Mouse (Mus musculus) lung, postnatal 36 days (tissue): ENCODE data around the gene Hsd17b10.
A peak's percentile ranks its signal among the peaks of the same experiment; 100 is the strongest.

Experiments used
- DNase-seq: peaks from one replicate; pipeline ENCODE4 v3.0.0; 2022; ENCODE audit warnings: mixed read lengths

The Hsd17b10 gene

GRCm38 (mm10) chrX:152001737-152002710 is at the start of gene Hsd17b10:
TSS of gene Hsd17b10 (plus strand) at chrX:152001845.
- DNase-seq, result peak; percentile 91

DNA sequence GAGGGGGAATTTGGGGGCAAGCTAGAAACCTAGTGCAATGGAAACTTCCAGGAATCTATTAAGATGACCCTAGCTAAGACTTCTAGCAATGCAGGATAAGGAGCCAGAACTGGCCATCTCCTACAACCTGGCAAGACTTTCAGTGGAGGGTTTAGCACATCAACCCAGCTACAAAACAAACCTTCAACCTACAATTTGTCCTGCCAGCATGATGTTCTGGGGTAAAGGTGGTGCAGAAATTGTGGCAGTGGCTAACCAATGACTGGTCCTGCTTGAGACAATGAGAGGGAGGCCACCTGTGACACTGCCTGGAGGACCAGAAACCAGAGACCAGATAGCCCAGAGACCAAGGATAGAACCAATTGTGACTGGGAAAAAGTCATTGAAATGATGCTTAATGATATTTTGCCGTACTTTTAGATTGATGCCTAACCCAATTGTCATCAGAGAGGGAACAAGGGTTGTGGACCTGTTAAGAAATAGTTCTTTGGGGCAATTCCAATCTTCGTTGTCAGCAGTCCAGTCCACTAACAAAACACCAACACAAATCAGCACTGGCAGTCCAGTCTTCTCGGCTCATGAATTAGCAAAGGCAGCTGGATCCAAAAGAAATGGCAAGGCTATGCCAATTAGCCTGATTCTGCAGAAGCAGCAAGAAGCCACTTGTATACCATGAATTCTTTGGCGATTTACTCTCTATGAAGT is 2.5 kb upstream of the Hsd17b10 start:
- no peak for DNase-seq

DNA sequence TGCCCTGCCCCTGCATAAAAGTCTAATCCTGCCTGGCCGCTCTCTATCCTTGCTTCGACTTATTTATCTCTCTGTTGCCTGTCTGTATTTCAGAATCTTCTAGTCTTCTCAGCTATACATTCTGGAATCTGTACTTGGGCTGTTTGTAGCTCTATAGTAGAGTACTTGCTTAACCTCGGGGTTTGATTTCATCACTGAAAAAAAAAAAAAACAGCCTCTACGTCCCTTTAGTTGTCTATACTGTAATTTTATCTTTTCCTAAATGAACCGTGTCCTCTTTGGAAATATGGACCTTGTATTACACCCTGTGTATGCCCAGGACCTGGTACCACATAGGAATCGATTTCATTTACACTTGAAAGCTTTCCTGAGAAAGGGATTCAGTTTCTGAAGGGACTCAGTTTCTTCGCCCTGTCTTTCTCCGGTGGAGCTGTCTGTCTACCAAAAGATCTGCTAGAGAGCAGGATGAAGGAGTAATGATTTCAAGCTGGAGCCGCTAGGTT is 412 bp upstream of the Hsd17b10 start:
- peak; percentile 8 for DNase-seq

- DNase-seq, result no peak
Observed at GRCm38 (mm10) chrX:152002865-152003264, 1.2 kb downstream of the Hsd17b10 start.

- DNase-seq, result no peak
Observed at GRCm38 (mm10) chrX:152007863-152008262, 6.2 kb downstream of the Hsd17b10 start.

DNA sequence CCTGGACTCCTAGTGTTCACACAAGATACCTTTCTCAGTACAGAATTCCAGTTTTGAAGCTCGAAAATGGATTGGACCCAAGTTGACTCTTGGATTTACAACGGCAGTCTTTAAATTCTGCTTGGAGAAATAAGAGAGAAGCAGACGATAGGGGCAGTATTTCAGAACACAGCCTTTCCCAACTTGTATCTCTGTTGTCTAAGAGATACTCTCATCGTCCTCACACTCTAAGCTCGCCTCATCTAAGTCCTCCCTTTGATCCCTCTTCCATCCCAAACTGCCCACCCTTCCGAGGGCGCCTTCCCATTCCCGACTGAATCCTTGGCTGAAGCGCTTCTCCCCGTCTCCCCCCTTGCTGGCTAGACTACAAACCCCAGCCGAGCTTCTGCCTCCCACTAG is 14.1 kb downstream of the Hsd17b10 start:
- peak; percentile 2 for DNase-seq

GRCm38 (mm10) chrX:152016151-152017145 is 14.8 kb downstream of the Hsd17b10 start, which contains the start of the genes Ribc1 and Smc1a:
TSS of gene Ribc1 (minus strand) at chrX:152016295.
TSS of gene Smc1a (plus strand) at chrX:152016428.
- peak; percentile 96 for DNase-seq

DNA sequence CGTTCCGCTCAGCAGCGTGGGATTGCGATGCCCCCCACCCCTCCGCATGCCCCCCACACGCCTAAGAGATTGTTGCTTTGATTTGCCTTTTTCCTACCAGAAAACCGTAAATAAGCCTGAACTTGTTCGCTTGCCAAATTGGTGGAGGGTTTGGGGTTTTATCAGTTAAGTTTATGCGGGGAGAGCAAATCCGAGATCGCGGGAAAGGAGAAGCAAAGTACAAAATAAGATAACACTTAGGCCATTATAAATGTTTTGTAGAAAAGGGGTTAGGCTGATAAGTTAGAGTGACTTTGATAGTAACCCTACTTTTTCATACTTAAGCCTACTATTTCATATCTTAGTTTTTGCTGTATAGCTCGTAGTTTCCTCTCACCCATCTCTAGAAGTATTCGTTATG is 15.5 kb downstream of the Hsd17b10 start:
- DNase-seq, result no peak

DNA sequence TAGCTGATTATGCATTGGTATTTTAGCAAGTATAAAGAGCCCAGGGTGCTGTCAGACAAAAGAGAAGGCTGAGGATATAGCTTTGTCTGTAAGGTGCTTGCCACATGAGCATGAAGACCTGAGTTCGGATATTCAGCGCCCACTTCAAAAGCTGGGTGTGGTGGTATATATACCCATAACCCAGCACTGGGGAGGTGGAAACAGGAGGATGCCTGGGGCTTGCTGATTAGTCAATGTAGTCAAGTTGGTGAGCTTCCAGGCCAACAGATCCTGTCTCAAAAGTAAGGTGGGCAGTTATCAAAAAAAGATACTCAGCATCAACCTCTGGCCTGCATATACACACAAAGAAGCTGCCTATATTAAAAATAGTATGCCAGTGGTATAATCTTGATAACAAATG is 17.6 kb downstream of the Hsd17b10 start:
- DNase-seq, result no peak

DNA sequence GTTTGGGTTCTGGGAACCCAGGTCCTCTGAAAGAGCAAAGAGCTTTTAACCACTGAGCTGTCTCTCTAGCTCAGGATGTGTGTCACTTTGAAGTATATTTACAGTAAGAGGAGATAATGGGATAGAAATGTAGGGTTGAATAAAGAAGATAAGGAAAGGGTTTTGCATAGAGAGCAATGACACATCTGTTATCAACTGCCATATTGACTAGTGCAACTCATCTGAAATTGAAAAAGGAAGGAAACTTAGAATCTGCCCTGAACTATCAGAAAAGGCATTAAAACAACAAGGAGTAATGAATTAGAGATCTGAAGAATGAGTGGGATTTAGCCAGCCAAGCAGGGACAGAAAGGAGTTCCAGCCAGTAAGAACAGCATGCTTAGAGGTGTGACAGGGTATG is 38.2 kb downstream of the Hsd17b10 start:
- no peak for DNase-seq

GRCm38 (mm10) chrX:152047230-152047629 is 45.6 kb downstream of the Hsd17b10 start:
- DNase-seq, result no peak

- DNase-seq, result no peak
Observed at GRCm38 (mm10) chrX:152052546-152052945, 50.9 kb downstream of the Hsd17b10 start.
